Mouse (Mus musculus) spleen, postnatal 14 days (tissue): ENCODE measurements at regions not wholly inside any gene's neighbourhood (a gene's known extent, or its start where the extent isn't known, plus 50 kb on each side); places are given as distances from the start of the nearest gene placed in this dataset.
"Not testable (repeated sequence)": the region's sequence is repeated elsewhere in the genome, so short reads cannot be mapped to it uniquely, and the experiment has no call there.

Source experiments
- DNase-seq, 2 experiments: peaks; one replicate each; pipeline ENCODE4 v3.0.0; 2021 to 2022; ENCODE audit warnings: low spot score in 2 of 2

- no peak for DNase-seq
Measured at GRCm38 (mm10) chr6:100425551-100425950, 138.3 kb upstream of the Rybp start.

GRCm38 (mm10) chr6:100424788-100425403, 137.6 kb upstream of the Rybp start:
- DNase-seq = no peak

GRCm38 (mm10) chr6:100424181-100424580, 136.9 kb upstream of the Rybp start:
- DNase-seq = no peak

- no peak for DNase-seq
Measured at GRCm38 (mm10) chr6:100423636-100424035, 136.4 kb upstream of the Rybp start.

GRCm38 (mm10) chr6:100422603-100423002, 135.3 kb upstream of the Rybp start:
- DNase-seq = no peak

GRCm38 (mm10) chr6:100421706-100422578, 134.7 kb upstream of the Rybp start:
- no peak for DNase-seq

GRCm38 (mm10) chr6:100420602-100421001, 133.3 kb upstream of the Rybp start:
- DNase-seq = no peak

GRCm38 (mm10) chr6:100419782-100420540, 132.7 kb upstream of the Rybp start:
- DNase-seq = no peak

- no peak for DNase-seq
Measured at GRCm38 (mm10) chr6:100416046-100416445, 128.8 kb upstream of the Rybp start.

- no peak for DNase-seq
Measured at GRCm38 (mm10) chr6:100415514-100415913, 128.2 kb upstream of the Rybp start.

GRCm38 (mm10) chr6:100414836-100415235, 127.6 kb upstream of the Rybp start:
- DNase-seq = no peak

GRCm38 (mm10) chr6:100412486-100412885, 125.2 kb upstream of the Rybp start:
- DNase-seq = no peak

- DNase-seq = no peak
Measured at GRCm38 (mm10) chr6:100411968-100412367, 124.7 kb upstream of the Rybp start.

- DNase-seq = no peak
Measured at GRCm38 (mm10) chr6:100410067-100410631, 122.9 kb upstream of the Rybp start.

GRCm38 (mm10) chr6:100408826-100409225, 121.5 kb upstream of the Rybp start:
- DNase-seq = no peak

- no peak for DNase-seq
Measured at GRCm38 (mm10) chr6:100406504-100406903, 119.2 kb upstream of the Rybp start.

GRCm38 (mm10) chr6:100404161-100404560, 116.9 kb upstream of the Rybp start:
- DNase-seq = no peak

- no peak for DNase-seq
Measured at GRCm38 (mm10) chr6:100402716-100403115, 115.4 kb upstream of the Rybp start.

- no peak for DNase-seq
Measured at GRCm38 (mm10) chr6:100401728-100402127, 114.4 kb upstream of the Rybp start.

- not testable (repeated sequence) for DNase-seq
Measured at GRCm38 (mm10) chr6:100399387-100399786, 112.1 kb upstream of the Rybp start.

GRCm38 (mm10) chr6:100396311-100397200, 109.3 kb upstream of the Rybp start:
- DNase-seq = no peak
